ENCODE assay signal across 16 mouse cellular contexts in the genomic region with DNA sequence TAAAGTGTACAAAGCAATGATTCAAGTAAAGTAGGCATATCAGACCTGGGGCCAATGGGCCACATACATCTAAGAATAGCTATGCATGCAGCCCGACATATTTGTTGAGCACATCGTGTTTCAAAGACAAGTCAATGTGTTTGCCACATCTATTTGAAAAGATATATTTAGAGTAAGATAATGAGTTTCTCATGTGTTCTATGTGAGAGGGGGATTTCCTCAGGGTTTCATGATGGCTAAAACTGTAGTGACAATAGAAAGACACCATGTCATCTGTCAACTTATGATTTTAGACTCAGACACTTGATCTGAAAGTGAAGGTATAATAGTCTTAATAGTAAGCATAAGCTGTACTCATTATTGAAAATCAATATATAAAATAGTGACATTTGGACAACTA.
"Had no signal": no experiment of that assay in that cellular context is flagged by ENCODE, and none has a peak within 500 bp of the region (broad histone marks: within the 10 kb centered on the region; RNA-seq: fewer than 3 reads in every experiment).

No protein-coding gene starts in this region.

- H3K9ac ChIP-seq: neural tube, embryonic 13.5 days; neural tube, embryonic 15.5 days; stomach, embryonic 15.5 days had no signal

- H3K27me3 ChIP-seq: neural tube, embryonic 13.5 days; neural tube, embryonic 15.5 days; stomach, embryonic 15.5 days had no signal

- H3K4me2 ChIP-seq: neural tube, embryonic 13.5 days; neural tube, embryonic 15.5 days; stomach, embryonic 15.5 days had no signal

- H3K4me1 ChIP-seq: neural tube, embryonic 13.5 days; neural tube, embryonic 15.5 days; stomach, embryonic 15.5 days had no signal

- H3K4me3 ChIP-seq: neural tube, embryonic 13.5 days; neural tube, embryonic 15.5 days; stomach, embryonic 15.5 days had no signal

- H3K27ac ChIP-seq: neural tube, embryonic 13.5 days; neural tube, embryonic 15.5 days; stomach, embryonic 15.5 days; stomach, postnatal 0 days had no signal

- DNase-seq: retina, postnatal 1 day; right cerebral cortex, adult 18-20 months; right cerebral cortex, postnatal 14 days; right cerebral cortex, postnatal 25 days; right cerebral cortex, postnatal 4 days; spleen, adult 18-20 months; thymus, adult 18-20 months; thymus, adult 2 months; thymus, postnatal 14 days; thymus, postnatal 25 days; thymus, postnatal 36 days; thymus, postnatal 4 days had no signal

- H3K9me3 ChIP-seq: neural tube, embryonic 13.5 days; neural tube, embryonic 15.5 days; stomach, embryonic 15.5 days had no signal

- H3K36me3 ChIP-seq: neural tube, embryonic 13.5 days; neural tube, embryonic 15.5 days; stomach, embryonic 15.5 days had no signal
